Mouse (Mus musculus): ENCODE measurements around the gene Igfbp2. TPM values are rescaled to one million over a fixed set of nuclear protein-coding genes. Genes with fewer than 3 reads are reported as not detected.

Igfbp2 gene
- polyA plus RNA-seq, 1 experiment from 2014 or later, result 561 TPM

DNA sequence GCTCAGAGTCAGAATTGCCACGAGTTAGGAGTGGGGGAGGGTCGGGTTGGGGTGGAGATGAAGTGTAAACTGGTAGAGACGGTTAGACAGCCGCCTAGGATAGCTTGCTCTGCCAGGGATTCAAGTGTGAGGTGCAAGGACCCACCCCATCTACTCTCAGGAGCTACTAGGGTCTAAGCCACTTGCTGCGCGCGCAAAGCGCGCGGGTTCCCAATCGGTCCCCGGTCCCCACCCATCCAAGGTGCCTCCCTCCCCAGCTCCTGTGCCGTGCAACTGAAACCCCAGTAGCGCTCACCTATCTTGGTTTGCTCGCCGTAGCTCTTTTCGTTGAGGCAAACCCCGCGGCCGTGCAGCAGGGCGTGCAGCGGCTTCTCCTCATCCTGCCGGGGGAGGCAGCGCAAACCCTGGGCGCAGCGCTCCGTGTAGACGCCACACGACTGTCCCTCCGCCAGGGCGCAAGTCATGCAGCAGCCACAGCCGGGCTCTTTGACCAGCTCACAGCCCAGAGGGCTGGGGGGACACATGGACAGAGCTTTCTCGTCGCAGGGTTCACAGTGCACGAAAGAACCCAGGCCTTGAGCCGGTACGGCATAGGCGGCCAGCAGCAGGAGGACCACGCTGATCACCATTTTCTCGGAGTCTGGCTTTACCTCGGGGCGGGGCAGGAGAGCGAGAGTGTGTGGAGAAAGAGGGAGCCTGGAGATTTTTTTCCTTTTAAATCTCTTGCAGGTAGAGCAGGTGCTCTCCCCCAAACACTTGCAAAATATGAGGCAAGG, 49.4 kb downstream of the Igfbp2 start:
- H3K4me1 ChIP-seq (replicated peaks; ENCODE audit: control insufficient read depth, insufficient read depth, low read length), result peaks cover 5% of the 10 kb centered on the region

DNA sequence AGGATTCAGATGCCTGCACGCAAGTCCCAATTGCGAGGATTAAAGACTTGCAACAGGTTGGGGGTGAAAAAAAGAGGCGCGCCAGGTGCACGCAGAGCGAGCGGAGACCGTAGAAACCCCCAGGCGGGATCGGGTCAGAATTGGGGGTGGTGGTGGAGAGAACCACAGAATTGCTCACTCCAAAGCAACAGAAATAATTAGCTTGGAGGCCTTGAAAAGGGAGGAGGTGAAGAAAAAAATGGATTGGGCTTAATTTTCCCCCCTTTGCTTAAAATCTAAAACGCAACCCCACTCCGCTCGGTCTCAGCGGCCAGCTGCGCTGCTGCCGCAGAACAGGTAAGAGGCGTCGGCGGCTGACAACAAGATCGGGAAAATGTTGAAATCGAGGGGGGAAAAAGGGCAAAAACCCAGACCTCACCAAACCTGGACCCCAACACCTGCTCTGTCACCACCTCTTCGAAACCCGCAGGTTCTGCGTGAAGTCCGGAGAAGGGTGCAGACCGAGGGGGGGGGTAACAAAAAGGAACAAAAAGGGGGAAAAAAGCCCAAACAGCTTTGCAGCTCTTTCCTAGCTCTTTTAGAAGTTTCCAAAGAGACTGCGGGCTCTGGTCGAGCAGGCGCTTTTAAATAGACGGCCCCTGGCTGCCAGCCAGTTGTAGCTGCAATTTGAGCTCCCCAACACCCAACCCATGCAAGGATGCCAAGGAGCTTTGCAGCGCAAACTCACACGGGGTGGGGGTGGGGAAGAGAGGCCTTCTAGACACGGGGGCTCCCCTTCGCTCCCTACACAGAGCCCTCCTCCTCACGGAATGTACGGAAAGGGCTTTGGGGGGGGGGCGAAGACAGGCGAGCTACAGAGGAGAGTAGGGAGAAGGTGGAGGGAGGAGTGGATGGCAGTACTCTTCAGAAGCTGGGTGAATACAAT, 50.2 kb downstream of the Igfbp2 start, which contains the start of gene Igfbp5:
Igfbp5 (minus strand) TSS at position 598 of the 925 bp plus-strand sequence.
- H3K9ac ChIP-seq (ENCODE audit: low read depth, low read length), result peak within 1 kb of the TSS; percentile 61
- ATAC-seq (ENCODE audit: low FRiP score) (peak; percentile 32), DNase-seq (ENCODE audit: low spot score) (peak; percentile 75)
- peaks cover 17% of the 10 kb centered on the region for H3K27me3 ChIP-seq (ENCODE audit: control insufficient read depth, insufficient read depth, low read length)
- WGBS, result under 1% methylated on average over 37 of the region's 38 CpGs
- H3K4me1 ChIP-seq (replicated peaks; ENCODE audit: control insufficient read depth, insufficient read depth, low read length), result peaks cover 2% of the 10 kb centered on the region
- H3K36me3 ChIP-seq (ENCODE audit: control insufficient read depth, insufficient read depth, low read length), result no peaks in the 10 kb centered on the region
- no peaks in the 10 kb centered on the region for H3K9me3 ChIP-seq (ENCODE audit: control insufficient read depth, low read length)
- H3K27ac ChIP-seq (ENCODE audit: low read depth, low read length), result peak within 1 kb of the TSS; percentile 40; the same call in 1 of the 2 replicates
- peak within 1 kb of the TSS; percentile 50 for H3K4me3 ChIP-seq (ENCODE audit: low read depth, low read length)
- H3K4me2 ChIP-seq (replicated peaks; ENCODE audit: low read depth, low read length), result peak within 1 kb of the TSS; percentile 81

More for the DNA sequence above, 49.4 kb downstream of the Igfbp2 start:
- DNase-seq (ENCODE audit: low spot score) (peak; percentile 76), ATAC-seq (ENCODE audit: low FRiP score) (peak; percentile 10)
- peak overlapping the region; percentile 61 for H3K9ac ChIP-seq (ENCODE audit: low read depth, low read length)
- no peaks in the 10 kb centered on the region for H3K9me3 ChIP-seq (ENCODE audit: control insufficient read depth, low read length)
- peak overlapping the region; percentile 81 for H3K4me2 ChIP-seq (replicated peaks; ENCODE audit: low read depth, low read length)
- H3K27ac ChIP-seq (ENCODE audit: low read depth, low read length), result peak overlapping the region; percentile 40; the same call in 1 of the 2 replicates
- peak overlapping the region; percentile 50 for H3K4me3 ChIP-seq (ENCODE audit: low read depth, low read length)
- H3K36me3 ChIP-seq (ENCODE audit: control insufficient read depth, insufficient read depth, low read length), result no peaks in the 10 kb centered on the region
- under 1% methylated on average over 43 of the region's 43 CpGs for WGBS
- peaks cover 17% of the 10 kb centered on the region for H3K27me3 ChIP-seq (ENCODE audit: control insufficient read depth, insufficient read depth, low read length)

DNA sequence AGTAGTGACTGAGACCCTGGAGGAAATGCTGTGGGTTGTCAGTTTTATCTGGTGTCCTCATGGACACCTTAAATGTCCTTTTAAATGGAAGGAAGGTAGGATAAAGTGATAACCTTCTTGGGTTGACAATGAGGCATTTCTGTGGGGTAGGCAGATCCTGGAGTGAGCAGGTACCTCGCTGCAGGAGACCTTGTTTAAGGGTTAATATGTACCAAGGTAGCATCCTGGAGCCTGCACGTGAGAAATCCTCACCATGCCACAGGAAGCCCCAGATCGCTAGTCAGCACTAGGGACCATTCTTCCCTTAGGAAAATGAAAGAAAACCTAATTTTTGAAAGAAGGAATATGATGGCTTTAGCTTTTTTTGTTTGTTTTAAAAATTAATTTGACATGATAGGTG, 51.4 kb downstream of the Igfbp2 start:
- H3K36me3 ChIP-seq (ENCODE audit: control insufficient read depth, insufficient read depth, low read length), result no peaks in the 10 kb centered on the region
- H3K27me3 ChIP-seq (ENCODE audit: control insufficient read depth, insufficient read depth, low read length), result peaks cover 17% of the 10 kb centered on the region
- no peak for ATAC-seq (ENCODE audit: low FRiP score)
- DNase-seq (ENCODE audit: low spot score), result no peak
- H3K27ac ChIP-seq (ENCODE audit: low read depth, low read length), result no peak overlapping the region
- H3K4me1 ChIP-seq (replicated peaks; ENCODE audit: control insufficient read depth, insufficient read depth, low read length), result peaks cover 2% of the 10 kb centered on the region
- no peak overlapping the region for H3K9ac ChIP-seq (ENCODE audit: low read depth, low read length)
- H3K4me3 ChIP-seq (ENCODE audit: low read depth, low read length), result no peak overlapping the region
- H3K9me3 ChIP-seq (ENCODE audit: control insufficient read depth, low read length), result no peaks in the 10 kb centered on the region
- 4% methylated on average over 3 of the region's 3 CpGs for WGBS
- no peak overlapping the region for H3K4me2 ChIP-seq (replicated peaks; ENCODE audit: low read depth, low read length)

DNA sequence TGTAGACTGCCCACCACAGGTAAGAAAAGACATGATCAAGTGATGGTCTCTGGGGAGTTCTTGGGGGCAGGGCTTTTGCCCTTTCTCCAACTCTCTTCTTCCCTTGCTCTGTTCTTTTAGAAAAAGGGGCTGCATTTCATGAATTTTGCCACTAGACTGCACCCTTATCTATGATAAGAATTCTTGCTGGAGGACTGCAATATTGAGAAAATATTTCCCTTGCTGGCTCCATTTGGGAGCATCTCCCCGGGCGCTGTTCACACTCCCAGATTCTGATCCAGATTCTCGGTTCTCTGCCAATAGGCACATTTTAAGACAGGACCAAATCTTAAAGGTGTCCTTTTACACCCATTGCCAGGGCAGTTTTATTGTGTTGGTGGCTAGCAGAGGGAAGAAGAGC, 51.8 kb downstream of the Igfbp2 start:
- ATAC-seq (ENCODE audit: low FRiP score) (no peak), DNase-seq (ENCODE audit: low spot score) (peak; percentile 23)
- Histone ChIP-seq H3K4me3 (ENCODE audit: low read depth, low read length) (no peak overlapping the region), H3K36me3 (ENCODE audit: control insufficient read depth, insufficient read depth, low read length) (no peaks in the 10 kb centered on the region), H3K27me3 (ENCODE audit: control insufficient read depth, insufficient read depth, low read length) (peaks cover 17% of the 10 kb centered on the region), H3K9ac (ENCODE audit: low read depth, low read length) (no peak overlapping the region), H3K4me1 (replicated peaks; ENCODE audit: control insufficient read depth, insufficient read depth, low read length) (peaks cover 2% of the 10 kb centered on the region), H3K27ac (ENCODE audit: low read depth, low read length) (no peak overlapping the region), H3K9me3 (ENCODE audit: control insufficient read depth, low read length) (no peaks in the 10 kb centered on the region), H3K4me2 (replicated peaks; ENCODE audit: low read depth, low read length) (no peak overlapping the region)
- WGBS, result 57% methylated on average over 3 of the region's 3 CpGs

DNA sequence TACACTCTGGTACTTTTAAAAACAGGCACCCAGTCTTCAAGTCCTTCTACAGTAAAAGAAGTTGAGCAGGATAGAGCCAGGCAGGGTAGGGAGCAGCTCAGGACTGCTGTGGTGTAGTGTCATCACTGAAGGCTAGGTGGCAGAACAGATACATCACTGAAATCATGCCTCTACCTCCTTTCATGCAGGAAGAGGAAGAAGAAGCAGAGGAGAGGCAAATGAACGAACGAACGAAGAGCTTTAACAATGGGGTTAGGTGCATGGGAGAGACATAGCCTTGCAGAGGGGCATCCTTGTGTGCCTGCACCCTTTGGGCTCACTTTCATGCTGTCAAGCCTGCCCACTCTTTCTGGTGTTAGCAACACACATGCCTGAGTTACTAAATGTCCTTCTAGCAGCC, 53.6 kb downstream of the Igfbp2 start:
- Histone ChIP-seq H3K4me1 (replicated peaks; ENCODE audit: control insufficient read depth, insufficient read depth, low read length) (peaks cover 2% of the 10 kb centered on the region), H3K9me3 (ENCODE audit: control insufficient read depth, low read length) (no peaks in the 10 kb centered on the region), H3K27ac (ENCODE audit: low read depth, low read length) (no peak overlapping the region), H3K36me3 (ENCODE audit: control insufficient read depth, insufficient read depth, low read length) (no peaks in the 10 kb centered on the region), H3K4me3 (ENCODE audit: low read depth, low read length) (no peak overlapping the region), H3K27me3 (ENCODE audit: control insufficient read depth, insufficient read depth, low read length) (peaks cover 17% of the 10 kb centered on the region), H3K9ac (ENCODE audit: low read depth, low read length) (peak overlapping the region; percentile 24; the same call in 1 of the 2 replicates), H3K4me2 (replicated peaks; ENCODE audit: low read depth, low read length) (no peak overlapping the region)
- peak; percentile 60 for DNase-seq (ENCODE audit: low spot score)
- 3% methylated on average over 3 of the region's 3 CpGs for WGBS
- no peak for ATAC-seq (ENCODE audit: low FRiP score)

DNA sequence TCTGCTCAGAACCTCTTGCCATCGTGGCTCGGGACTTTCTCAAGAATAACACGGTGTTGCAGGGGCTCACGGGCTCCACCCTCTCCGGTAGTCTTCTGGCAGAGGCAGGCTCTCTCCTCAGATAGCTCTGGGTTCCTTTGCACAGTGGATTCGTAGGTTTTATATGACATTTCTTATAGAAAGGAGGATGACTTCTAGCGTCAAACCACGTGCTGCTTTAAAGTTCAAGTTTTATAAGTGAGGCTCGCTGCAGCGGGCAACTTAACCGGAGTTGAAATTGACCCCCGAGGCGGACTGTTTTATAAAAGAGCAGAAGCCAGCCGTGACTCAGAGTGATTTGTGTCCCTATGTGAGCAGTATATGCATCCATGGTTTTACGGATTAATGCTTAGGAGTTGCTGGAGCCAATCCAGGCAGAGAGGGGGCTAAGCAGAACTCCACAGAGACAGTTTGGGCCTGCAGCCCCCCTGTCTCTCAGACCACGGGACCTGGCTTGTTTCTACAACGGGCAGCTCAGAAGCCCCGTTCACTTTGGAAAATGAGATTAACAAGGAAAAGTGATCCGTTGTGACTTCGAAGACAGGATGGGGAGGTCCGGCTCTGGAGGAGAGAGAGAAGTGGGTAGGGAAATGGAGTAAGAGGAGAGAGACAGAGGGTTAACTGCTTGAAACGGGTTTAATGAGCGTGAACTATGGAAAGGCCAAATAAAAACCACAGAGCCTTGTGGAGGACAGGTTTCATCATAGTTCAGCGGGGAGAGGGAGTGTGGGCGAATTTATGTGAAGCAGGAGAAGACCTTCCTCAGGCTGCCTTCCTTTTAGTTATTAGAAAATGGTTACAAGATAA, 54.4 kb downstream of the Igfbp2 start:
- no peak overlapping the region for H3K27ac ChIP-seq (ENCODE audit: low read depth, low read length)
- peaks cover 17% of the 10 kb centered on the region for H3K27me3 ChIP-seq (ENCODE audit: control insufficient read depth, insufficient read depth, low read length)
- H3K36me3 ChIP-seq (ENCODE audit: control insufficient read depth, insufficient read depth, low read length), result no peaks in the 10 kb centered on the region
- 67% methylated on average over 25 of the region's 25 CpGs for WGBS
- H3K4me2 ChIP-seq (replicated peaks; ENCODE audit: low read depth, low read length), result no peak overlapping the region
- DNase-seq (ENCODE audit: low spot score), result no peak
- peaks cover 2% of the 10 kb centered on the region for H3K4me1 ChIP-seq (replicated peaks; ENCODE audit: control insufficient read depth, insufficient read depth, low read length)
- H3K9me3 ChIP-seq (ENCODE audit: control insufficient read depth, low read length), result no peaks in the 10 kb centered on the region
- ATAC-seq (ENCODE audit: low FRiP score), result no peak
- no peak overlapping the region for H3K9ac ChIP-seq (ENCODE audit: low read depth, low read length)
- no peak overlapping the region for H3K4me3 ChIP-seq (ENCODE audit: low read depth, low read length)

DNA sequence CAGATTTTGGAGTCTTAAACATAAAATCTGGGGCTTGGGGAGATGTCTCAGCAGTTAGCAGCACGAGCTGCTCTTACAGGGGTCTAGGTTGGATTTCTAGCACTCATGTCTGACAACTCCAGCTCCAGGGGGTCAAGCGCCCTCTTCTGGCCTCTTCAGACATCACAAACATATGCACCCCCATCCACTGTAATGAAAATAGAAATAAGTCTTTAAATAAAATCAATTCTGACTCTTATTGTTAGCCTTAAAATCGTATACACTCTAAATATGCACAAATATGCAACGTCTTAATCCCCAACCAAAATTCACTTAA, 55.0 kb downstream of the Igfbp2 start:
- ATAC-seq (ENCODE audit: low FRiP score), result no peak
- no peak overlapping the region for H3K4me2 ChIP-seq (replicated peaks; ENCODE audit: low read depth, low read length)

DNA sequence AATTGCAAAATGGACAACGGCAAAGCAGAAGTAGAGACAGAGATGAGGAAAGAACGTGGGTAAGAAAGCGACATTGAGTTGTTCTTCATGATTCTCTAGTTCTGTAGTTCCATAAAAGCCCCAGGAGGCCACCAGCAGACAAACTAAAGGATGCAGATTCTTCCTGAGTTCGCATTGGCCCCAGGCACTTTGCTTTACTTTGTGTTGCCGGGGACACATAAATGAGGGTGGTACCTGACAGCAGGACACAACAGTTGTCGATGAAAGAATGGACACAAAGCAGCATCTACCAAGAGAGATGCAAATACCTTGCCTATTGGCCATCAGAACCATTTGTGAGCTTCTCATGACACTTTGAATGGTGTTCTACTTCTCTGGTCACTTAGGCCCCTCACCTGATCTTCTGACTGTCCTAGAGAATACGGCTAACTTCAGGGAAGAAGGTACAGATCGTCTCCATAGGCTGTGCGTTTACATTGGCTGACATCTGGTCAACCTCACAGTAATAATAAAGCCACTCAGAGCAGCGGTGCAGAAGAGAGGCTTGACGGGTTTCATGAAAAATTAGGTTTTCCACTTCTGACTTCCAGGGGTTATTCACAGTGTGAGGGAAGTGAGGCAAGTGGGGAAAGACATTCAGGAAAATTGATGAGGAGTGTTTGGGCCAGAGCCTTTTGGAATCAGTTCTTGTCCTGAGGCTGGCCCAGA, 61.0 kb downstream of the Igfbp2 start:
- Histone ChIP-seq H3K9ac (ENCODE audit: low read depth, low read length) (no peak overlapping the region), H3K27ac (ENCODE audit: low read depth, low read length) (no peak overlapping the region), H3K36me3 (ENCODE audit: control insufficient read depth, insufficient read depth, low read length) (no peaks in the 10 kb centered on the region), H3K4me2 (replicated peaks; ENCODE audit: low read depth, low read length) (no peak overlapping the region), H3K9me3 (ENCODE audit: control insufficient read depth, low read length) (no peaks in the 10 kb centered on the region), H3K4me3 (ENCODE audit: low read depth, low read length) (no peak overlapping the region), H3K27me3 (ENCODE audit: control insufficient read depth, insufficient read depth, low read length) (no peaks in the 10 kb centered on the region), H3K4me1 (replicated peaks; ENCODE audit: control insufficient read depth, insufficient read depth, low read length) (no peaks in the 10 kb centered on the region)
- DNase-seq (ENCODE audit: low spot score), result no peak
- ATAC-seq (ENCODE audit: low FRiP score), result no peak
- WGBS, result 87% methylated on average over 11 of the region's 11 CpGs

More for the DNA sequence above, 55.0 kb downstream of the Igfbp2 start:
- Histone ChIP-seq H3K9ac (ENCODE audit: low read depth, low read length) (no peak overlapping the region), H3K36me3 (ENCODE audit: control insufficient read depth, insufficient read depth, low read length) (no peaks in the 10 kb centered on the region), H3K9me3 (ENCODE audit: control insufficient read depth, low read length) (no peaks in the 10 kb centered on the region), H3K27ac (ENCODE audit: low read depth, low read length) (no peak overlapping the region), H3K27me3 (ENCODE audit: control insufficient read depth, insufficient read depth, low read length) (peaks cover 15% of the 10 kb centered on the region), H3K4me1 (replicated peaks; ENCODE audit: control insufficient read depth, insufficient read depth, low read length) (peaks cover 2% of the 10 kb centered on the region), H3K4me3 (ENCODE audit: low read depth, low read length) (no peak overlapping the region)
- 53% methylated on average over 4 of the region's 4 CpGs for WGBS
- no peak for DNase-seq (ENCODE audit: low spot score)

All from hindbrain, embryonic 11.5 days (tissue).